Mouse (Mus musculus) midbrain, embryonic 10.5 days (tissue): ENCODE measurements around the gene Atg9a. TPM values are rescaled to one million over a fixed set of nuclear protein-coding genes. Genes with fewer than 3 reads are reported as not detected.

Experiments used
- DNase-seq: peaks from one replicate; pipeline ENCODE4 v3.0.0-alpha.2; 2017; ENCODE audit warnings: low spot score
- H3K27ac ChIP-seq: fragments of 300-500 bp; sonication (generic); replicated peaks from 2 replicates; pipeline ENCODE4 v1.5.1; 2016; ENCODE audit warnings: mild to moderate bottlenecking
- H3K27me3 ChIP-seq: fragments of 300-500 bp; sonication (generic); 2 replicates; pipeline ENCODE4 v1.6.1; 2016; ENCODE audit warnings: low read depth, mild to moderate bottlenecking; ENCODE audit not compliant: poor library complexity, severe bottlenecking
- H3K36me3 ChIP-seq: fragments of 300-500 bp; sonication (generic); 2 replicates; pipeline ENCODE4 v1.6.1; 2016; ENCODE audit warnings: mild to moderate bottlenecking, moderate library complexity
- H3K4me1 ChIP-seq: fragments of 300-500 bp; sonication (generic); 2 replicates; pipeline ENCODE4 v1.6.1; 2016
- H3K4me3 ChIP-seq: fragments of 300-500 bp; sonication (generic); 2 replicates; pipeline ENCODE4 v1.5.1; 2016; ENCODE audit warnings: mild to moderate bottlenecking, moderate library complexity
- H3K9me3 ChIP-seq: fragments of 300-500 bp; sonication (generic); replicated peaks from 2 replicates; pipeline ENCODE4 v1.6.1; 2016; ENCODE audit warnings: mild to moderate bottlenecking
- WGBS: fragments of 180-500 bp; shearing (Covaris S2); methylation state at CpG from one replicate; pipeline ENCODE4 v1.1.7; 2016; 5-methylcytosine and 5-hydroxymethylcytosine counted together
- polyA plus RNA-seq: library from polyadenylated mRNA; unstranded; fragments of >200 nt; fragmentation: Nextera tagmentation; extraction: Ambion mirVana; gene quantifications from 2 replicates; pipeline ENCODE4 v1.2.1, GENCODE M21; 2016

Atg9a gene
- polyA plus RNA-seq, 1 experiment from 2014 or later: 18.8 TPM

- DNase-seq: no peak
- Histone ChIP-seq H3K4me3 (peak overlapping the region; percentile 98), H3K9me3 (no peaks in the 10 kb centered on the region), H3K27ac (peak overlapping the region; percentile 92), H3K4me1 (peaks cover 44% of the 10 kb centered on the region), H3K36me3 (peaks cover 44% of the 10 kb centered on the region), H3K27me3 (peaks cover 16% of the 10 kb centered on the region)
- 13% methylated on average over 17 of the region's 17 CpGs for WGBS
Observed at GRCm38 (mm10) chr1:75211141-75211708, 19.2 kb upstream of the Atg9a start.

GRCm38 (mm10) chr1:75210136-75211087, 18.4 kb upstream of the Atg9a start, which contains the start of the genes Glb1l and Stk16:
Gene Glb1l (minus strand): TSS chr1:75210813.
Gene Stk16 (plus strand): TSS chr1:75210838.
- WGBS: 6% methylated on average over 42 of the region's 42 CpGs
- Histone ChIP-seq H3K27ac (peak within 1 kb of the TSS; percentile 92), H3K4me3 (peak within 1 kb of the TSS; percentile 98)

GRCm38 (mm10) chr1:75208967-75209678, 17.1 kb upstream of the Atg9a start:
- peaks cover 6% of the 10 kb centered on the region; the same call in 1 of the 2 replicates for H3K27me3 ChIP-seq
- WGBS: 16% methylated on average over 34 of the region's 34 CpGs
- no peaks in the 10 kb centered on the region for H3K9me3 ChIP-seq
- H3K4me3 ChIP-seq: peak overlapping the region; percentile 98
- peaks cover 44% of the 10 kb centered on the region for H3K4me1 ChIP-seq
- H3K27ac ChIP-seq: peak overlapping the region; percentile 58; the same call in 1 of the 2 replicates
- DNase-seq: peak; percentile 28
- peaks cover 25% of the 10 kb centered on the region for H3K36me3 ChIP-seq

More at GRCm38 (mm10) chr1:75210136-75211087, 18.4 kb upstream of the Atg9a start, which contains the start of the genes Glb1l and Stk16:
- Histone ChIP-seq H3K9me3 (no peaks in the 10 kb centered on the region), H3K27me3 (peaks cover 8% of the 10 kb centered on the region), H3K4me1 (peaks cover 44% of the 10 kb centered on the region), H3K36me3 (peaks cover 38% of the 10 kb centered on the region)
- peak; percentile 97 for DNase-seq

- Histone ChIP-seq H3K4me3 (no peak overlapping the region), H3K27me3 (no peaks in the 10 kb centered on the region), H3K27ac (no peak overlapping the region), H3K36me3 (peaks cover 41% of the 10 kb centered on the region), H3K9me3 (no peaks in the 10 kb centered on the region), H3K4me1 (no peaks in the 10 kb centered on the region)
- 76% methylated on average over 1 of the region's 1 CpGs for WGBS
- DNase-seq: no peak
Observed at GRCm38 (mm10) chr1:75201236-75201635, 9.2 kb upstream of the Atg9a start.

- under 1% methylated on average over 19 of the region's 19 CpGs for WGBS
- no peak for DNase-seq
- H3K27ac ChIP-seq: peak overlapping the region; percentile 89
Observed at GRCm38 (mm10) chr1:75192452-75192851, 456 bp upstream of the Atg9a start.

GRCm38 (mm10) chr1:75191258-75191621, 756 bp downstream of the Atg9a start:
- Histone ChIP-seq H3K27ac (peak overlapping the region; percentile 89), H3K36me3 (peaks cover 35% of the 10 kb centered on the region), H3K4me3 (peak overlapping the region; percentile 86), H3K9me3 (no peaks in the 10 kb centered on the region), H3K4me1 (peaks cover 28% of the 10 kb centered on the region), H3K27me3 (no peaks in the 10 kb centered on the region)
- WGBS: 47% methylated on average over 5 of the region's 5 CpGs
- no peak for DNase-seq

More at GRCm38 (mm10) chr1:75192452-75192851, 456 bp upstream of the Atg9a start:
- Histone ChIP-seq H3K4me3 (peak overlapping the region; percentile 86), H3K4me1 (peaks cover 28% of the 10 kb centered on the region), H3K36me3 (peaks cover 36% of the 10 kb centered on the region), H3K27me3 (no peaks in the 10 kb centered on the region), H3K9me3 (no peaks in the 10 kb centered on the region)

- Histone ChIP-seq H3K27ac (no peak overlapping the region), H3K4me1 (peaks cover 28% of the 10 kb centered on the region), H3K36me3 (peaks cover 35% of the 10 kb centered on the region), H3K4me3 (peak overlapping the region; percentile 86; the same call in 1 of the 2 replicates), H3K9me3 (no peaks in the 10 kb centered on the region), H3K27me3 (no peaks in the 10 kb centered on the region)
- DNase-seq: no peak
- 63% methylated on average over 2 of the region's 2 CpGs for WGBS
Observed at GRCm38 (mm10) chr1:75190577-75190976, 1.4 kb downstream of the Atg9a start.

- Histone ChIP-seq H3K36me3 (peaks cover 42% of the 10 kb centered on the region), H3K4me3 (no peak overlapping the region), H3K27me3 (no peaks in the 10 kb centered on the region), H3K4me1 (peaks cover 22% of the 10 kb centered on the region), H3K27ac (no peak overlapping the region), H3K9me3 (no peaks in the 10 kb centered on the region)
- WGBS: 88% methylated on average over 2 of the region's 2 CpGs
- no peak for DNase-seq
Observed at GRCm38 (mm10) chr1:75187914-75188483, 4.0 kb downstream of the Atg9a start.

GRCm38 (mm10) chr1:75187126-75187525, 4.9 kb downstream of the Atg9a start:
- Histone ChIP-seq H3K4me3 (no peak overlapping the region), H3K27ac (no peak overlapping the region), H3K4me1 (peaks cover 14% of the 10 kb centered on the region), H3K27me3 (no peaks in the 10 kb centered on the region), H3K9me3 (no peaks in the 10 kb centered on the region), H3K36me3 (peaks cover 51% of the 10 kb centered on the region)
- DNase-seq: no peak

- Histone ChIP-seq H3K27me3 (no peaks in the 10 kb centered on the region), H3K36me3 (peaks cover 60% of the 10 kb centered on the region), H3K4me1 (peaks cover 8% of the 10 kb centered on the region), H3K27ac (no peak overlapping the region), H3K9me3 (no peaks in the 10 kb centered on the region), H3K4me3 (no peak overlapping the region)
- 93% methylated on average over 11 of the region's 11 CpGs for WGBS
- DNase-seq: no peak
Observed at GRCm38 (mm10) chr1:75185495-75185894, 6.5 kb downstream of the Atg9a start.

- no peak for DNase-seq
- Histone ChIP-seq H3K27me3 (no peaks in the 10 kb centered on the region), H3K36me3 (peaks cover 60% of the 10 kb centered on the region), H3K27ac (no peak overlapping the region), H3K4me3 (no peak overlapping the region), H3K4me1 (peaks cover 28% of the 10 kb centered on the region), H3K9me3 (no peaks in the 10 kb centered on the region)
- 81% methylated on average over 4 of the region's 4 CpGs for WGBS
Observed at GRCm38 (mm10) chr1:75182160-75182559, 9.8 kb downstream of the Atg9a start.

- no peaks in the 10 kb centered on the region for H3K9me3 ChIP-seq
- H3K4me1 ChIP-seq: peaks cover 28% of the 10 kb centered on the region
- no peak overlapping the region for H3K27ac ChIP-seq
- DNase-seq: no peak
- peaks cover 61% of the 10 kb centered on the region for H3K36me3 ChIP-seq
- H3K27me3 ChIP-seq: no peaks in the 10 kb centered on the region
- 82% methylated on average over 4 of the region's 4 CpGs for WGBS
- H3K4me3 ChIP-seq: no peak overlapping the region
Observed at GRCm38 (mm10) chr1:75181377-75181870, 10.6 kb downstream of the Atg9a start.
